Mouse (Mus musculus) lung, embryonic 15.5 days (tissue): ENCODE results near the gene Car14. TPM values are rescaled to one million over a fixed set of nuclear protein-coding genes. Genes with fewer than 3 reads are reported as not detected.
A peak's percentile ranks its signal among the peaks of the same experiment; 100 is the strongest.
"Not testable (repeated sequence)": the region's sequence is repeated elsewhere in the genome, so short reads cannot be mapped to it uniquely, and the experiment has no call there.

Experiments used
- ATAC-seq: fragments of 200-750 bp; cut with Nextera tagmentation; 2 replicates; pipeline ENCODE4 v1.8.0; 2017; ENCODE audit warnings: moderate number of reproducible peaks, borderline replicate concordance; ENCODE audit not compliant: low FRiP score, low TSS enrichment; ENCODE audit errors: extremely low read depth
- H3K27ac ChIP-seq: fragments of 300-500 bp; sonication (generic); 2 replicates; pipeline ENCODE4 v1.5.1; 2015; ENCODE audit warnings: moderate library complexity, mild to moderate bottlenecking, inconsistent platforms
- H3K27me3 ChIP-seq: fragments of 300-500 bp; sonication (generic); 2 replicates; pipeline ENCODE4 v1.6.1; 2015; ENCODE audit warnings: inconsistent platforms
- H3K36me3 ChIP-seq: fragments of 300-500 bp; sonication (generic); 2 replicates; pipeline ENCODE4 v1.6.1; 2015; ENCODE audit warnings: inconsistent platforms
- H3K4me1 ChIP-seq: fragments of 300-500 bp; sonication (generic); 2 replicates; pipeline ENCODE4 v1.6.1; 2015; ENCODE audit warnings: inconsistent platforms
- H3K4me2 ChIP-seq: fragments of 300-500 bp; sonication (generic); 2 replicates; pipeline ENCODE4 v1.6.1; 2015; ENCODE audit warnings: inconsistent platforms, mild to moderate bottlenecking, moderate library complexity
- H3K4me3 ChIP-seq: fragments of 300-500 bp; sonication (generic); 2 replicates; pipeline ENCODE4 v1.5.1; 2015; ENCODE audit warnings: mild to moderate bottlenecking, inconsistent platforms
- H3K9ac ChIP-seq: fragments of 300-500 bp; sonication (generic); 2 replicates; pipeline ENCODE4 v1.6.1; 2015; ENCODE audit warnings: inconsistent platforms
- H3K9me3 ChIP-seq: fragments of 300-500 bp; sonication (generic); 2 replicates; pipeline ENCODE4 v1.6.1; 2016; ENCODE audit warnings: inconsistent platforms
- WGBS: fragments of 180-500 bp; shearing (Covaris S2); methylation state at CpG from one replicate; pipeline ENCODE4 v1.1.7; 2015; 5-methylcytosine and 5-hydroxymethylcytosine counted together
- polyA plus RNA-seq: library from polyadenylated mRNA; unstranded; fragments of >200 nt; fragmentation: Nextera tagmentation; extraction: Ambion mirVana; gene quantifications from 2 replicates; pipeline ENCODE4 v1.2.1, GENCODE M21; 2015

The Car14 gene
- polyA plus RNA-seq, 1 experiment from 2014 or later: 11.6 TPM

GRCm38 (mm10) chr3:95923429-95923828 is 18.9 kb upstream of the Car14 start:
- not testable (repeated sequence) for H3K4me1 ChIP-seq, H3K9me3 ChIP-seq, H3K4me3 ChIP-seq, H3K4me2 ChIP-seq, H3K36me3 ChIP-seq, ATAC-seq, H3K9ac ChIP-seq, H3K27me3 ChIP-seq, H3K27ac ChIP-seq
- WGBS: 83% methylated on average over 7 of the region's 7 CpGs

DNA sequence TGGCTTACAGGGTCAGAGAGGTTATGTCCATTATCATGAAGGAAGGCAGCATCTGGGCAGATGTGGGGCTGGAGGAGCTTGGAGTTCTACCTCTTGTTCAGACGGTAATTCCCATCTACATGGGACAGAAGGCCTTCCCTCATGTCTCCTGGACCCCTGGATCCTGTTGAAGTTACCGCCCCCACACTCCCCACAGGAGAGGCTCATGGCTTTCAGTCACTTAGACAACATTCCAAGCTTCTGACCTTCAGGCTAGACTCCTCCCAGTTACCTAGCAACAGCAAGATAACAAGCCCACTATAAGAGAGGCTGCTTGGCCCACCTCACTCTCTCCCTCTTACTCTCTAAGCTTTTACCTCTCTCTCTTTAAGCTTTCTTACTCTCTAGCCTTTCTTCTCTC is 16.0 kb upstream of the Car14 start:
- 47% methylated on average over 2 of the region's 2 CpGs for WGBS
- not testable (repeated sequence) for H3K4me3 ChIP-seq, H3K4me2 ChIP-seq, H3K4me1 ChIP-seq, ATAC-seq, H3K36me3 ChIP-seq, H3K27ac ChIP-seq, H3K27me3 ChIP-seq, H3K9ac ChIP-seq, H3K9me3 ChIP-seq

GRCm38 (mm10) chr3:95916760-95917159 is 12.3 kb upstream of the Car14 start:
- Histone ChIP-seq H3K9me3 (no peaks in the 10 kb centered on the region), H3K4me2 (no peak overlapping the region), H3K27me3 (no peaks in the 10 kb centered on the region), H3K27ac (no peak overlapping the region), H3K4me3 (no peak overlapping the region), H3K4me1 (no peaks in the 10 kb centered on the region), H3K36me3 (no peaks in the 10 kb centered on the region), H3K9ac (no peak overlapping the region)
- no peak for ATAC-seq
- WGBS: 68% methylated on average over 7 of the region's 7 CpGs

DNA sequence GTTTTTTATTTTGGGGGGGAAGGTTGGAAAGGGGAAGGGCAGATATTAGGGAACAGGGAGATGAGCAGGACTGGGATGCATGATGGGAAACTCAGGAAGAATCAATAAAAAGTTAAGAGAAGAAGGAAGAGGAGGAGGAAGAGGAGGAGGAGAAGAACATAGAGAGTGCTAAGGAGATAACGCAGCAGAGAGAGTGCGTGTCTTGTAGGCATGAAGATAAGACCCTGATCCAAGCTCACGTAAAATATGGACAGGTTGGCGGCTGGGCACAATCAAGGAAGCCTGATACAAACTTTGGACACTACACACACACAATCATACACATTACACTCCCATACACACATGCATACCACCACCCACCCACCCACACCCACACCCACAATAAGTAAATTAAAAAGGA is 10.2 kb upstream of the Car14 start:
- no peaks in the 10 kb centered on the region for H3K9me3 ChIP-seq
- ATAC-seq: no peak
- H3K4me1 ChIP-seq: no peaks in the 10 kb centered on the region
- H3K4me2 ChIP-seq: no peak overlapping the region
- WGBS: 78% methylated on average over 4 of the region's 4 CpGs
- H3K27ac ChIP-seq: no peak overlapping the region
- H3K4me3 ChIP-seq: no peak overlapping the region
- no peaks in the 10 kb centered on the region for H3K36me3 ChIP-seq
- no peak overlapping the region for H3K9ac ChIP-seq
- H3K27me3 ChIP-seq: no peaks in the 10 kb centered on the region

DNA sequence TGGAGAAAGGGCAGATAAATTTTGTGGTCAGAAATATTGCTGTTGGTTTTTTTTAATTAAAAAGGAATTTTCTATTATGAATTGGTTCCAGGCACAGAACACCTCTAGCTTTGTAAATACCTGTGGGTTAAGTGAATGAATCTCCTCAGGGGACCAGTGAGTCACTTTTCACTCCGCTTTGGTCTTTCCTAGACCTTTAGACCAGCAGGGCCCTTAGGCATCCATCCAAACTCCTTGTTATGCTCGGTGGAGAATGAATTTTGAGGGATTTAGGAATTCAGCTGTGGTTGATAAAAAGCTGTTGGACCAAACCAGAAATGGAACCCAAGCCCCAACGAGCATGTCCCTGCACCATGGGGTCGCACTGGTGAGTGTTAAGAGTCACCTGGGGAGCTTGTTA is 3.1 kb upstream of the Car14 start:
- H3K27me3 ChIP-seq: peaks cover 20% of the 10 kb centered on the region
- no peak overlapping the region for H3K27ac ChIP-seq
- no peaks in the 10 kb centered on the region for H3K9me3 ChIP-seq
- H3K4me2 ChIP-seq: no peak overlapping the region; the same call in 1 of the 2 replicates
- H3K9ac ChIP-seq: no peak overlapping the region
- no peak for ATAC-seq
- H3K4me3 ChIP-seq: no peak overlapping the region
- H3K36me3 ChIP-seq: no peaks in the 10 kb centered on the region
- WGBS: 40% methylated on average over 4 of the region's 4 CpGs
- peaks cover 38% of the 10 kb centered on the region for H3K4me1 ChIP-seq

DNA sequence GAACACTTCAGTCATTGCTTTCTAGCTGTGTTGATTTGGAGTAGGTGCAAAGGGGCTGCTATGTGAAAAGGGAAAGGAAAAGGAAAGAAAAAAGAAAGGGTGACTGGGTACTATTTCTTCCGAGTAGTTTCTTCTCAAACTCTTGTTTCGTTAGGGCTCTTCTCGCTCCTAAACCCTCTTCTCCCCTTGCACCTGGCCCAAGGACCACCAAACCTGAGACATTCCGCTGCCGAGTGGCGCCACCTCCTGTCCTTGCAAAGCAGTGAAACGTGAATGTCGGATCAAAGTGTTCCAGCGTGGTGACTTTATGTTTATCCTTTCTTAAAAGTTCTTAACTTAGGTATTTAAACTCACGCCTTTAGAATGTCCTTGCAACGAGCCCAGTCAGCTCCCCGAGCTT is 2.4 kb upstream of the Car14 start:
- H3K27me3 ChIP-seq: peaks cover 20% of the 10 kb centered on the region
- H3K9me3 ChIP-seq: no peaks in the 10 kb centered on the region
- no peak overlapping the region for H3K27ac ChIP-seq
- under 1% methylated on average over 12 of the region's 12 CpGs for WGBS
- no peaks in the 10 kb centered on the region for H3K36me3 ChIP-seq
- H3K4me2 ChIP-seq: peak overlapping the region; percentile 66
- H3K4me3 ChIP-seq: peak overlapping the region; percentile 33
- ATAC-seq: no peak
- H3K4me1 ChIP-seq: peaks cover 41% of the 10 kb centered on the region
- H3K9ac ChIP-seq: no peak overlapping the region; the same call in 1 of the 2 replicates

DNA sequence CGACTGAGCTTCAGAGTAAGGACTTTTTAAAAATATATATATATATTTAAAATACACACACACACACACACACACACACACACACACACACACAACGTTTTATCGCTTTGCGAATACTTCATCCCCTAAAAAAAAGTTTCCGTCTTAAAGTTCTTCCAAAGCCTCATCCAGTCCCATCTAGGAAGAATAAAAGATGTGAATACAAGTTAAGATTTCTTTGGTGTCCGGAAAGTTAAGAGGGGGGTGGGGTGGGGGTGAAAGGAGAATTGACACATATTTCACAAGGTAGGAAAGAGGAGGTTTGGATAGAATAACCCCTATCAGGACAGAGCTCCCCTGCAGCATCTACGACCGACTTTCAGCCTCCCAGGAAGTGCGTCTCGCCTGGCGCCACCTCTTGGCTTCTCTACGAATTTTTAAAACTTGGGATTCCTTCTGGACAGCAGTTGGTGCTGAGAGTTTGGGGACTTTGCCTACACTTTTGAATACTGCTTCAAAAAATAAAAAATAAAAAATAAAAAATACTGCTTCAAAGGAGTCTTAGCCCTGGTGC is 1.5 kb upstream of the Car14 start:
- Histone ChIP-seq H3K4me1 (peaks cover 42% of the 10 kb centered on the region), H3K4me3 (peak overlapping the region; percentile 33), H3K27ac (0 out of 2 replicates have a peak overlapping the region, but pooled peaks have one; percentile 53), H3K36me3 (no peaks in the 10 kb centered on the region), H3K9ac (no peak overlapping the region; the same call in 1 of the 2 replicates), H3K27me3 (peaks cover 20% of the 10 kb centered on the region), H3K9me3 (no peaks in the 10 kb centered on the region), H3K4me2 (peak overlapping the region; percentile 66)
- no peak for ATAC-seq
- under 1% methylated on average over 12 of the region's 12 CpGs for WGBS

- no peaks in the 10 kb centered on the region for H3K36me3 ChIP-seq
- WGBS: under 1% methylated on average over 18 of the region's 18 CpGs
- ATAC-seq: no peak
- no peaks in the 10 kb centered on the region for H3K9me3 ChIP-seq
- peak overlapping the region; percentile 8; the same call in 1 of the 2 replicates for H3K9ac ChIP-seq
- H3K4me3 ChIP-seq: peak overlapping the region; percentile 32
- H3K27me3 ChIP-seq: peaks cover 20% of the 10 kb centered on the region
- H3K4me1 ChIP-seq: peaks cover 42% of the 10 kb centered on the region
- H3K27ac ChIP-seq: peak overlapping the region; percentile 53
- peak overlapping the region; percentile 66 for H3K4me2 ChIP-seq
These were observed 852 bp upstream of the Car14 start for GRCm38 (mm10) chr3:95905146-95905939.

DNA sequence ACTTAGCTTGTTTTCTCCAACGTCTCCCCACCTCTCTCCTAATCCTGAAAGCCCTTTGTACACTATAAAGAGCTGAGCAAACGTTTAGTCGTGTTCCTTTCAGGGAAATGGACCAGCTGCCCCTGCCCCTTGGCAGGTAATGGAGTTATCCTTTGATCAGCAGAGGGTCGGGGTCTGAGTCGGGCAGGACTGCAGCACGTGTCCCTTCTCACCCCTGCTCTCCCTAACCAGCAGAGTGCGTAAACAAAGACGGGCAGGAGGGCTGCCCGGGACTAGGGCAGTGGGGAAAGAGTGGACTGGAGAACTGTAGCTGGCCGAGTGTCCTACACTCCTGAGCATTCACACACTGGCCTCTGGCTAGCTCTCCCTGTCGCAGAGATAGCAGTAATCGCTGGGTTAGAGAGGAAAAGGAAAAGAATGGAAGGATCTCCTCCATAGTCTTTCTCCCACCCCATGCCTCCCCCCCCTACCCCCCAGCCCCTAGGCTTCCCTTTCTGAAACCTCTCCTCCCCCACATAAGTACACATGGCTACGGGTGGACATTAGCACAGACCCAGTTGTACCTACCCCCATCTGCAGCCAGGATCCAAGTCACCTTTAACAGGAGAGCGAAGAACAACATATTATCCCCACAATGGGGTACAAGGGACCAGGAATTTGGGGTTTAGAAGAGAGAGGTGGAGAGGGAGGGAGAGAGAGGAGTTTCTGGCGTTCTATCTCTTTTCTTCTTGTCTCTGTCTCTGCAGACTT is 563 bp downstream of the Car14 start:
- Histone ChIP-seq H3K4me1 (peaks cover 42% of the 10 kb centered on the region), H3K9me3 (no peaks in the 10 kb centered on the region), H3K4me3 (peak overlapping the region; percentile 32), H3K4me2 (peak overlapping the region; percentile 66), H3K27ac (peak overlapping the region; percentile 53), H3K9ac (peak overlapping the region; percentile 38; the same call in 1 of the 2 replicates), H3K27me3 (peaks cover 20% of the 10 kb centered on the region), H3K36me3 (no peaks in the 10 kb centered on the region)
- WGBS: 3% methylated on average over 15 of the region's 15 CpGs
- ATAC-seq: peak; percentile 51; the same call in 1 of the 2 replicates

DNA sequence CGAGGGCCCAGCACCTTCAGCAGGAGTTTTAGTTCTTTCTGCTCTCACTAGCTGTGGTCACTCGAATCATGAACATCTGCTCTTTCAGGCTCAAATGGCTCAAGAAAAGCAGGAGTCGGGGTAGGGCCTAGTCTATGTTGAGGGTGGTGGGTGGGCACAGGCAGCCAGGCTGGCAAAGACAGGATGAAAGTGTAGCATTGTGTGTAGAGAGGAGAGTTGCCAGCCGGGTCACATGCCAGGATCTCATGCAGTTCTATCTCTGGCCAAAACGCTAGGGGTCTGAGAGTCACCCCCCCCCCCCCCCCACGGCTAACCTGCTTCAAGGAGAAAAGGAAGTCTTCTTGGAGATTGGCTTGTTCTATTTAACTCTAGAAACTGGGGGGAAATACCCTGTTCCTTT is 1.8 kb downstream of the Car14 start:
- ATAC-seq: no peak
- no peak overlapping the region for H3K9ac ChIP-seq
- no peak overlapping the region for H3K27ac ChIP-seq
- H3K36me3 ChIP-seq: peaks cover 4% of the 10 kb centered on the region
- H3K4me1 ChIP-seq: peaks cover 42% of the 10 kb centered on the region
- no peaks in the 10 kb centered on the region for H3K9me3 ChIP-seq
- WGBS: 20% methylated on average over 6 of the region's 6 CpGs
- H3K27me3 ChIP-seq: peaks cover 20% of the 10 kb centered on the region
- no peak overlapping the region; the same call in 1 of the 2 replicates for H3K4me2 ChIP-seq
- no peak overlapping the region for H3K4me3 ChIP-seq

- no peak overlapping the region for H3K27ac ChIP-seq
- no peak overlapping the region for H3K4me3 ChIP-seq
- H3K9me3 ChIP-seq: no peaks in the 10 kb centered on the region
- peaks cover 39% of the 10 kb centered on the region for H3K4me1 ChIP-seq
- peaks cover 20% of the 10 kb centered on the region for H3K27me3 ChIP-seq
- H3K9ac ChIP-seq: no peak overlapping the region
- ATAC-seq: no peak
- peaks cover 7% of the 10 kb centered on the region for H3K36me3 ChIP-seq
- no peak overlapping the region; the same call in 1 of the 2 replicates for H3K4me2 ChIP-seq
These were observed 2.2 kb downstream of the Car14 start for GRCm38 (mm10) chr3:95902373-95902625.
